Mouse (Mus musculus): ENCODE data around the gene Fndc3b.
"Not testable (repeated sequence)": the region's sequence is repeated elsewhere in the genome, so short reads cannot be mapped to it uniquely, and the experiment has no call there.

Gene Fndc3b

DNA sequence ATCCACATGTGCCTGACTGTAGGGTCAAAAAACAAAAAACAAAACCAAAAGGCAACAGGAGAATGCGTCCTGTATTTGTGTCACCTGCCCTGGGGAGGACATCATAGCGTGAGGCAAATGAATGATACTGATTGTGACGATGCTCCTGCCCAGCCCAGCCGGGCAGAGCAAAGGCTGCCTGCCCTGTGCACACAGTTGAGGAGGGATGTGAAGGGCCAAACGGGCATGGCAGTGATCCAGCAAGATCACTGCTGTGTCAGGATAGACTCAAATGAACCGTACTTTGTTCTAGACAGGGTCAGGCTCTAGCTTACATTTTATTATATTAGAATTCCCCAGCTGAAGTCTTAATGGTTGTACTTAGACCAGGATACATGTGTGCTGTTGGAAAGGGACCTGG is 219.3 kb downstream of the Fndc3b start:
- peak; percentile 87 for DNase-seq

- no peak for DNase-seq
Measured at GRCm38 (mm10) chr3:27491367-27491766, 219.7 kb downstream of the Fndc3b start.

DNA sequence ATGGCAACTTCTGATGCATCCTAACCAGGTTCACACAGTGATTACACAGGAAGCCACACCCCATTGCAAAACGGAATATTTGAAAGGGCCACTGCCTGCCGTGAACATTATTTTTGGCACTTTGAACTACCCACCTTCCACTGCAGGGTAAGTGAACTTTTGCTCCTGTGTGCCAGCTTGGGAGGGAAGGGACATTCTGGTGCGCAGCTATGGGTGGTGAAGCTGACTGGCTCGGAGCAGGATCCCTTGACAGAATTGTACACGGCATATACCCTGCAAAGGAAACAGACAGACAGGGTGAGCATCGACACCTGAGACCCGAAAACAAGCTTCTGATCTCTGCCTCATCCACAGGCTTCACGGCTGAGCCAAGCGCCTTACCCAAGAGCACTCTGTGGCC is 220.2 kb downstream of the Fndc3b start:
- DNase-seq, result peak; percentile 61

- DNase-seq, result no peak
Measured at GRCm38 (mm10) chr3:27489550-27489949, 221.6 kb downstream of the Fndc3b start.

- DNase-seq, result no peak
Measured at GRCm38 (mm10) chr3:27485141-27485540, 226.0 kb downstream of the Fndc3b start.

DNA sequence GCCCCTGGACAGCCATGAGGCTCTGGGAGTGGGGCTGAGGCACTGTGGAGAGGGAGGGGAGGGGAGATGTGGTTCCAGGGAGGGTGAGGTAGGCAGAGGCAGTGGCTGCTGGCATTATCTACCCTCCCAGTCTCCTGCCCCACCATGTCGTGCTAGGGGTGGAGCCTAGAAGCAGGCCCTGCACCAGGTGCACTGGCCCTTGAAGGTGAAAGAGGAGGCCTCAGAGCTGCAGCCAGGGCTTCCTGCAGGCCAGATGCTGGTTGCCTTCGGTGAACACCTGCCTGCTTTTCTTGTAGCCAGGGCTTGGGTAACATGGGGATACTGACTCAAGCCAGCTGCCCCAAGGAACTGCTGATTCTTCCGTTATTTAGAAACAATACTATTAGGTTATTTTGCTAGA is 226.4 kb downstream of the Fndc3b start:
- peak; percentile 52 for DNase-seq

DNA sequence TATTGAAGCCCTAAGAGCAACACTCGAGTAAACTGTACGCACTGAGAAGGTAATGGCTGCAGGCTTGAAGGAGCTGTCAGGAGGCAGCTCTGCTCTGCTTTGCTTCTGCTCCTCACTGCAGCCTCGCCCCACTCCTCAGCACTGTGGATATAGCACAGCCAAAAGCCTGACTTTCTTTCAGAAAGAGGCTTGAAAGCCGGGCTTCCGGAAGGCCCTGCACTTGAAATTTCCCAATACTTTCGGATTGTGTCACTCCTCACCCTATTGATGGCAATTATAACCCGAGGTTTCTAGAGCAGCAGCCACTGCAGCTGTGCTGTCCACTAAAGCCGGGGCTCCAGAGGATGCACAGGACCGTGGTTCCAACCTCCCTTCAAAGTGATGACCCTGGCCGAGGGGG is 227.3 kb downstream of the Fndc3b start:
- no peak for DNase-seq

- no peak for DNase-seq
Measured at GRCm38 (mm10) chr3:27483321-27483720, 227.8 kb downstream of the Fndc3b start.

GRCm38 (mm10) chr3:27481738-27482137 is 229.4 kb downstream of the Fndc3b start:
- DNase-seq, result no peak

GRCm38 (mm10) chr3:27479378-27479777 is 231.7 kb downstream of the Fndc3b start:
- DNase-seq, result no peak

DNA sequence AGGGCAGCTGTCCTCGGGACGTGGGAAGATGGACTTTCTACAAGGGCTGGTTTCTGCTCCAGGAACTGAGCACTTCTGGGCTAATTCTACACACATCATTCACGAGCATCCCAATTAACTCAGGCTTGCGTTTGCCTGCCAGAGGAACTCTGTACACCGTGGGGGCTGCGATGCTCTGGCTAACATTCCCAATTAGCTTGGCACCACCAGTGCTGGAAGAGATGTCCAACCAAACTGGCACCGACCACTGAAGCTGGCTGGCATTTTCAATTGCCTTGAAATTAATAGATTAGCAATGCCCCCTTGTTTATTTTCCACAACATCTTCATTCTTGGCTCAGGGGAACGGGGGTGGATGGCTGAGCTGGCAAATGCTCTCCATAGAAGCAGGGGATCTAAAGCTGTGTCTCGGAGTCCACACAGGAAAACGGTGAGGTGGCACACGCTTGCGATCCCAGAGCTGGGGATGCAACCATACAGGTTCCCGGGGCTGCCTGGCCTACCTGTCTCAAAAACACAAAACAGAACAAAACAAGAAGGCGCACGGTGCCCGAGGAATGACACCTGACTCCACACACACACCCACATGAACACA is 232.4 kb downstream of the Fndc3b start:
- DNase-seq, result no peak

- not testable (repeated sequence) for DNase-seq
Measured at GRCm38 (mm10) chr3:27477749-27478148, 233.4 kb downstream of the Fndc3b start.

- DNase-seq, result no peak
Measured at GRCm38 (mm10) chr3:27475899-27476298, 235.2 kb downstream of the Fndc3b start.

DNA sequence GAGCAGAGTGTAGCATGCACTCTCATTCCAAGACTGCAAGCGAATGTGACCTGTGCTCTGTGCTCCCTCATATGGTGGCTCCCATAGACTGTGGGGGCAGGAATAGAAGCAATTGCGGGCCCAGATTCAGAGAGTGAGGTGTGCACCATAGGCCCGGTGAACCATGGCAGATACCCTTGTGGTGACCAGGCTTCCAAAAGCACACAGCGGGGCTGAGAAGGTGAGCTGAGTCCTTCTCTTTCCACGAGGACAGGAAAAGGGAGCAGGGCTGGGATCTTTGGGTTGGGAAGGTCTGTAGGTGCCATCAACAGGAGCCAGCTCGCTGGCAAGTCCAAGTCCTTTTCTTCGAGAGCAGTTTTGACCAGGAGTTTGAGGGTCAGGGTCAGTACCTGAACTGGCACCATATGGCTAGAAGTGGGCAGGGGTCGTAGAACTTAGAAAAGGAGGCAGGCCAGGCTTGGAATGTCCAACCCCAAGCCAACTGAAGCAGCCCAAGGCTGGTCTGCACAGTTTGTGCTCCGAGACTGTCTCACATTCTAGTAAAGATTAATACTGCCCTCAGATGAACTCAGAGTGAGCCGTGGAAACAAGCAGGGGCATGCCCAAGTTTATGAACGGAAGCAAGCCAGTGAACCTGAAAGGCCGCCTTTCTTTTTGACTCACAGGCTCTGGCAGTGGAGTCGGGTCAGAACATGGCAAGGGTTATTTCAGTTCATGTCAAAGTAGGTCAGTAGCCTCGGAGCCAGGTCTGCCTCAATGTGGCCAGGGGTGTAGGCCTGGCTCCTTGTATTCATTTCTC is 237.1 kb downstream of the Fndc3b start:
- DNase-seq, result peak; percentile 86

DNA sequence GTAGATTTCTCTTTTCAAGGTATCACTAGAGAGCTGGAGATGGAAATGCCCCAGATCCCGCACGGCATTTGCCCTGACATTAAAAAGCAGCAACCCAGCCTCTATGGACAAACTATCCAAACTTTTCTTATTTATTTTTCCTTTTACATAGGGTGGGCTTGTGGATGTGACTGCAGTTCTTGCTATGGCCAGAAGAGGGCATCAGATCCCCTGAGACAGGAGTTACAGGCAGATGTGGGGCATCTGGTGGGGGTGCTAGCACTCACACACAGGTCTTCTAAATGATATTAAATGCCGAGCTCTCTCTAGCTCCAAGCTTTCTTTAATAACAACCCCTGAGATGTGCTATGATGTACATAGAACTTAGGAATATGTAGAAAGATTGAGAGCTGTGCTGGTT is 238.3 kb downstream of the Fndc3b start:
- DNase-seq, result no peak

DNA sequence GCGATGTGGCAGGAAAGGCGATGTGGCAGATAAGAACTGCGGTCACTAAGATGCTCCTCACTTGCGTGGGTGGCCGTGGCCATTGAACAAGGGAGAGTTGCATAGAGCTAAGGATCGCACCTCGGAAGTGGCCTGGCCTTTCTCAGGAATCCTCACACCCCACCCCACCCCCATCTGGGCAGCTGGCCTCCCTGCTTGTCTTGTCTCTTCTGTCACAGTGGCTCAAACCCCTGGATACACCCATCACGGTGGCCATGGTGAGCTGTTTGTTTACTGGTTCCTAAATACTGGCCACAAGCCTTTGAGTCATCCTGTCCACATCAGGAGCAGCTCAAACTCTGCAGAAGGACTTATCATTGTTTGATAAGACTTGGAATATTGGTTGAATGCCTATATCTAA is 240.3 kb downstream of the Fndc3b start:
- no peak for DNase-seq

GRCm38 (mm10) chr3:27469971-27470370 is 241.1 kb downstream of the Fndc3b start:
- no peak for DNase-seq

DNA sequence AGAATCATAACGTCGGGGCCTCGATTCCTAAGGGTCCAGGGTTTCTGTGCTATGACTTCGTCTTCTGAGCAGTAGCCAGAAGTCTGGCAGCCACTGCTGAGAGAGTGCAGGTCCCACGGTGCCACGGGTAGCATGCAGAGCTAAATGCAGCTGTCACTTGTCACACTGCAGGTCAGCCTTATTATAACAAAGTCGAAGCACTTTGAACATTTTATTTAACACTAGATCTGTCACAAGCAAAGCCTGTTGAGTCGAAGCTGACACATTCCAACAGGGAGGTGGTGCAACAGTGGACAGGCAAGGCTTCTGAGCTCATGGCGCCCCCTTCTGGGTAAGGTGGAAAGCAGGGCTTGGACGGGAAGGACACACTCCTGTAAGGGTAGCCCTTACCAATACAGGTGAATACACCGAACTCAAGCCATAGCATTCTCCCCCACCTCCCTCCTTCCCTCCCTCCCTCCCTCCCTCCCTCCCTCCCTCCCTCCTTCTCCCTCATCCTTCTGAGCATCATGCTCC is 243.5 kb downstream of the Fndc3b start:
- no peak for DNase-seq

GRCm38 (mm10) chr3:27466297-27466901 is 244.7 kb downstream of the Fndc3b start:
- peak; percentile 78 for DNase-seq

- DNase-seq, result no peak
Measured at GRCm38 (mm10) chr3:27463373-27463772, 247.7 kb downstream of the Fndc3b start.

DNA sequence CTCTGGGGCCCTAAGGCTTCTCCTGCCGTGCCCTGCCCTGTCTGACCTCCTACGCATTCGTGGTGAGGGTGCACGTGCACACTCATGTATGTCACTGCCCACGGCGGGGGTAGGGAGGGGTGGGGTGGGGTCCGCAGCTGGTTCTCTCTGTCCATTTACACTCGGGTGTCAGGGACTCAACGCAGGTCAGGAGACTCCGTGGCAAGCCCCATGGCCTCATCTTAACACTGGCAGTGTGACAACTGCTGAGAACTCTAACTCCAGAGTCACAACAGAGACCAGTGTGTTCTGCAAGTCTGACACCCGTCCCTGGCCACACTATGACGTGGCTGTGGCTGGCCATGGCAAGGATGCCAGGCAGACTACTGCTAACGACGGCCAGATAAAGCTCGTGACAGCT is 248.2 kb downstream of the Fndc3b start:
- no peak for DNase-seq

- no peak for DNase-seq
Measured at GRCm38 (mm10) chr3:27462316-27462902, 248.7 kb downstream of the Fndc3b start.

DNA sequence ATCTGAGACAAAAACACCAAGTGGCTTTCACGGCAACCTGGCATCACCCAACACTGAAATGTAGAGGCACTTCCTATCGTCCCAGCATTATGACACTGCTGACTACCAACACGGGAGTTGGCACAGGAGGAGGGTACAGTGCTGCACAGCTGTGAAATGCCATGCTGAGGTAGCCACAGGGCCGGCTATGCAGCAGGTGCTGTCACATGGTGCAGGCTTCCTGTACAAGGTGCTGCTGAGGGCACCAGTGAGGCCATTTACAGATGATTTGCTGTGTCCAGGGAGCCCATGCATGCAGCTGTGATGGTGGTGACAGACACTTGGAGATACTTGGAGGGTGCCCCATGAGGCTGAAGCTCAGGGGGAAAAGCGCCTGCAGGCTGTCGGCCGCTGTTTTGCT is 249.2 kb downstream of the Fndc3b start:
- DNase-seq, result no peak

GRCm38 (mm10) chr3:27461037-27461436 is 250.1 kb downstream of the Fndc3b start:
- DNase-seq, result peak; percentile 81

Measured in kidney, postnatal 14 days (tissue).